Mouse (Mus musculus) olfactory bulb, adult 2 months (tissue): ENCODE data around the gene Smap1.

Source experiments
- CTCF ChIP-seq: fragments of 200-500 bp; IDR thresholded peaks from 2 replicates; pipeline ENCODE4 v1.5.1; 2012; ENCODE audit warnings: low read depth, mild to moderate bottlenecking, low read length, moderate library complexity; ENCODE audit not compliant: insufficient read depth
- POLR2A ChIP-seq: fragments of 200-500 bp; IDR thresholded peaks from 2 replicates; pipeline ENCODE4 v1.6.1; 2012; ENCODE audit warnings: mild to moderate bottlenecking, low read depth, low read length, moderate library complexity; ENCODE audit not compliant: insufficient read depth

- TF ChIP-seq CTCF (no peak), POLR2A (no peak)
Measured at GRCm38 (mm10) chr1:23912988-23913387, 9.1 kb downstream of the Smap1 start.
